Mouse (Mus musculus): ENCODE results near the gene Mapkapk2.

- TF ChIP-seq GATA1 (IDR thresholded peaks at IDR 0.05; ENCODE audit: low read length): no peak
- TF ChIP-seq TAL1 (IDR thresholded peaks at IDR 0.05; ENCODE audit: low read length): no peak
Observed at GRCm38 (mm10) chr1:131095574-131095973, 2.1 kb downstream of the Mapkapk2 start.
